Mouse (Mus musculus): Measurements from ENCODE around the gene Ric8b.

- TF ChIP-seq CTCF (IDR thresholded peaks at IDR 0.05; ENCODE audit: extremely low read depth, insufficient read depth, insufficient read length, insufficient replicate concordance) (no peak), POLR2A (IDR thresholded peaks at IDR 0.05; ENCODE audit: low read depth, low read length) (no peak)
Observed at GRCm38 (mm10) chr10:84980291-84980690, 62.9 kb downstream of the Ric8b start.

Measured in spleen, adult 2 months (tissue).